Mouse (Mus musculus) c-Kit-positive CD71-positive TER-119-negative erythroid progenitor cells, embryonic 14.5 days (primary cell): ENCODE measurements at regions not wholly inside any gene's neighbourhood (a gene's known extent, or its start where the extent isn't known, plus 50 kb on each side); places are given as distances from the start of the nearest gene placed in this dataset.

ENCODE experiments used
- DNase-seq: peaks from one replicate; pipeline ENCODE4 v3.0.0-alpha.2; 2013; ENCODE audit warnings: low read depth

DNA sequence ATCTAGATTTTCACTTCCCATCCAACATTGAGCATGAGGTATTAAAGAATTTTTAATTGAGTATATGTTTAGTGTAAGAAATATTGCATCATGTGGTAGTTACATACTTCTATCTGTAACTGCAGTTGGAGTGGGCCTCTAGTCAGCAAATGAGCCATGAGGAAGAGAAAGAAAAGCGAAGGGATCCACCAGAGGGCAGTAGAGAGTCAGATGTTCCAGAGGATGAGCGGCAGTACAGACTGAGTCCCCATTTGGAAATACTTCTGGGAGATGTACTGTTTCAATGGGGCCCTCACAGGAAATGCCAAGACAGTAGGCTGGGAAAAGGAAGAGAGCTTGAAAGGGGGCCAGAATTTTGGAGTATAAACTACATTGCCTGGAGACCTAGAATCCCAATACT, 221.2 kb downstream of the Myh15 start:
- peak; percentile 47 for DNase-seq

DNA sequence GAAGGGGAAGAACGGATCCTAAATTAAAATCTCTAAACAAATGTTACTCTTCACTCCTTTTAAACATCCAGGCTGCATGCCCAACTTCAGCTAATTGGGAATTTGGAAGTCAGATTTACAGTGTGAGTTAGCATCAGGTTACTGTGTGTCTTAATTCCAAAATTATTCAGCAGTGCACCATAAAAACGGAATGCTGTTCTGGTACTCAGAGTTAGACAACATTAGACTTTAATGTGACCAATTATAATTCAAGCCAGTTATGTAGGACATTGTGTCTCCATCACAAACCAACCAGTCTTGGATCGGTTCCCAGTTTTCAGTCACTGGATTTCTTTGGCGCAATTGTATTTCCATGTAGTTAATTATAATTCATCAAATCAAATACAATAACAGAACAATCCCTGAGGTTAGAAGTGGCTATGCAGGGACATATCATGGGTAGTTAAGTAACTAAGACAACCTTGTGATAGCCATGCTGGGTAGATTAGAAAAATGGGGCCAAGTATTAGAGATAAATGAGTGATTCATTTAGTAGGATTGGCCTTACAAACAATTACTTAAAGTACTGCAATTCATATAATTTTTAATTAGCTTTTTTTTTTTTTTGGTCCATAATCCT, 230.9 kb downstream of the Myh15 start:
- DNase-seq = no peak

DNA sequence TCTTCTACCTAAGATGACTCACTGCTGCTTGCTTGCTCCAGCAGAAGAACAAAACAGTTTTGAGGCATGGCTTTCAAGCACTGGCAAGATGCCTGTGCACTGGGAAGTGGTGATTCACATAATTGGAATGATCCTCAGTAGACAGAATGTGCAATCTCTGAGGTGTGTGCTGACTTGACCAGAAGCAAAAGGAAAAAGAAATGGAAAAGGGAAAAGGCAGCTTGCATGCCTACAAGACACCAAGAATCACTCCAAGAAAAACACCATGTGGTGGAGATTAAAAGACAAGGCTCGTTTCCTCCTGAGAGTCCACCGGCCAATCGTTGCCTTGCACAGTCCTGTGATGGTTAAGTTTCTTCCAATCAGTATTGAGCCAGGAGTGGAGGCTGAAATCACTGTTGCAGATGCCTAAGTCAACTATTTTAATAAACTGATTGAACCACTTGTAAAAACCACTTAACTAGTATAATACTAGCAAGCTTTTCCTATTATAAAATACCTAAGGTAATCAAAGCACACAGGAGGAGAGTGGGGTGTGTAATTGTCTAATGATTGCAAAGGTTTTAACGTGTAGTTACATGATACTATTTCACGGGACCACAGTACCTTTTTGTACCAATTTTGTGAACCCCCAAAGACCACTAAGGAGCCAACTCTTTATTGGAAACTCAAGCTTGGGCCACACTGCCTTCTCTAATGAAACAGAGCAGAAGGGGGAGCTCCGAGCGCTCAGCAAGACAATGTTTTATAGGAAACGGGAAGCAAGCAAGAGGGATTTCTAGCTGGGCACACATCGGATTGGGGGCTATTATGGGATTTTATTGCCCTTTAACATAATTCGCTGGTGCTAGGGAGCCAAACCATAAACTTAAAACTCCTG, 232.2 kb downstream of the Myh15 start:
- no peak for DNase-seq

DNA sequence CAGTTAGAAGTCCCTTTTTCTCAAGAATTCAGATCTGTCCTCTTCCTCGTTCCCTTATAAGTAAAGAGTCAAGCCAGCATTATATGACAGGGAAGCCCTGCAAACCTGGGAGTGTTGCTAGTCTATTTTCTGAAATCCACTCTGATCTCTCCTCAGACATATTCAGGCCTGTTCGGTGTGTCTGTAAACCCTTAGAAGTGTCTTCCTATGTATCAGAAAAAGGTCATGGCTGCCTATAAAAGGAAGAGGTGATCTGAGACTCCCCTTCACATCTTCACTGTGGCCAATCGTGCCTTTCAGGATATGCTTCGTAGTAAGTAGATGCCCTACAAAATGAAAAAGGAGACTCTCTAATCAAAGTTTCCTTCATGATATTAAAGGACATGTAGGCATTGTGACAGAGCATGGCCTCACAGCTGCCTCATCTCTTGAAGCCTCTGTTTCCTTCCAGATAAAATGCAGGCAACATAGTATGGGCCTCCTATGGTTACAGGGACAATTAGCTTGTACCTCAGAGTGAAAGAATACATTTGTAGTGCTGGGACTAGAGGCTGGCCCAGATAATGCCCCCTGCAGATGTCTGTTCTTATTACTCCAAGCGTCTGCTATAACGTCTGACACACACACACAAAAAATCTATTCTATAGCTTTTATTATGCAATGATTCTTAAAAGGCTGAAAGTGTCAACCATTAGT, 246.5 kb downstream of the Myh15 start:
- DNase-seq = no peak

DNA sequence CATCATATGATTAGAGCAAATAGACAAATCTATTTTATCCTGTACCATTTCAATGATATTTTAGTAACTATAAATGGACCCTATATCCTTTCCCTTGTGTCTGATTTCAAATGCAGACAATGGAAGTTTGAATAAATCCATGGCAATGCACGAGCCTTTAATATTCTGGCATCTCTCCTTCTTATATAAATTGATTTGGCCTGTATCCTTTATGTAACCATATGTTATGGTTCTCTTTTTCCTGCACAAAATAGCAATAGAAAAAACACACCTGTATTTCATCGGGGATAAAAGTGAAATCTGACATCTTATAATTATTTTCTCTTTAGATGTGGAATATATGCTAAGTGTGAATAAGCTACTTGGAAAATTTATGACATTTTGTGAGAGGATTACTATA, 247.1 kb downstream of the Myh15 start:
- no peak for DNase-seq

DNA sequence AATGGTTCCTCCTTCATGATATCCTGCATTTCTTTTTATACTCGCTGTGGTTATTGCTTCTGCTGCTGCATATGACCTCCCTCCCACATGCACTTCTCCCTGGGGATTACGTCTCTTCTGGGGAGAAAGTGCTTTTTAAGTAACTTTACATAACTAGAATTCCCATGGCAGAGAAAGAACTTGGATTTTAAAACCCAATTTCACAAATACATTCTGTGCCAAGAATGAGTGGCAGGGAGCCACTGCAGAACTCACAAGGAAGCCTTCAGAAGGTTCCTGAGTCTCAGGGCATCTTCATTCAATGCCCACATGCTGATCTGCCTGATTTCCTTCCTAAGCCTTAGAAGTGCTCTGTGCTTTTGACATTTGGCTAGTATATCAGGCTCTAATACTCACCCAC, 259.8 kb downstream of the Myh15 start:
- DNase-seq = no peak

DNA sequence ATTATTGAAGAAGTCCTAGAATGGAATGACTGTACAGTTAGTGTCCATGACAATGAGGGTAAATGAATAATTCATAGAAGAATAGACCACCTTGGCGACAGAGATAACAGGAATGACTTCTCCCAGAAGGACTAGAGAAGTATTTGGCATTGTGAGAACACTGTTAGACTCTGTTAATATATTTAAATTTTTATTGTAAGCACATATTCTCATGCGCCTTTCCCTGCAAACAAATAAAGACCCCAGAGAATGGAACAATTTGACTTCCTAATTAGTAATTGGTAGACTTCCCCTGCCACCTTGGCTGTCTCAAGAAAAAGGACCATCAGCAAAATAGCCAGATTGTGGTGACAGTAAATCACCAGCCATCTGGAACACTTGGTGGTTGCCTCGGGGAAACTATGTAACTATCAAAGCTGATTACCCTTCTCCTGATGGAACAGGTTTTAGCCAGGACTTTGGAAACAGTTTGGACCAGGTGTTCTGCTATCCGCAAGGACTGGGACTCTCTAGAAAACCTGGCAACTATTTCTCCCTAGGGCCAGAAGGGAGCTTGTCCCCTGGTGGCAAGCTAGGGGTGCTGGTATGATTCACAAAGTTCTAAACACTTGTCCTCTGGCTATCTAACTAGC, 261.9 kb downstream of the Myh15 start:
- no peak for DNase-seq

DNA sequence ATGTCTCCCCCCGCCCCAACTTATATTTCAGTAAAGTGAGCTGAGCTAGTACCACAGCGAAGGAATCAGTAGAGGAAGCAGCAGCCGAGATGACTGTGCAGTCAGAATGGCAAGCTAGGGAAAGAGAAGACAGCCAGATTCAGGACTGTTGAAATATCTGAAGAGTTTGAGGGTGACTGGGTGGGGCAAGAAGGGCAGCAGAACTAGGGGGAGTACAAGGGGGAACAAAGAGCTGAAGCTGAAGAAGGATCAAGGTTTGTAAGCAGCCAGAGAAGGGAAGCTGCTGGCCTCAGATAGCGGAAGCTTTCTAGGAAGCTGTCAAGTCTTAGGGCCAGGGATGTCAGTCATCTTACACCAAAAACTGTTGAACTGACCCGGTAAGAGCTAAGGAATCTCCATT, 262.5 kb downstream of the Myh15 start:
- DNase-seq = no peak

DNA sequence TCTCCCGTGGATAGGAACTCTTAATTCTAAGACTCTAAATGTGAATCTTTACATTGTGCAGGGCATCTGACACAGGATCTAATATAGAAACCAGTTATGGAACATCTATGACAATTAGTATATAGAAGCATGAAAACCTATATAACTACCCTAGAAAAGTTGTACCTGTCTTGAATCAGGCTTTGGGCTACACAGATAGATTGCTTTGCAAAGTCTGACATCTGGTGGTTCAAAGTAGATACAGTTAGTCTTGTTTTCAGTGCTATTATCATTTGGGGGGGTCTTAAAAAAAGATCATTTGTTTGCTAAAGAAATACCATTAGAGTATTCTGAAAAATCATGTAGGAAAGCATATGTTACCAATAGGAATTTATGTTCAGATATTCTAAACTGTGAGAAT, 264.7 kb downstream of the Myh15 start:
- DNase-seq = no peak

DNA sequence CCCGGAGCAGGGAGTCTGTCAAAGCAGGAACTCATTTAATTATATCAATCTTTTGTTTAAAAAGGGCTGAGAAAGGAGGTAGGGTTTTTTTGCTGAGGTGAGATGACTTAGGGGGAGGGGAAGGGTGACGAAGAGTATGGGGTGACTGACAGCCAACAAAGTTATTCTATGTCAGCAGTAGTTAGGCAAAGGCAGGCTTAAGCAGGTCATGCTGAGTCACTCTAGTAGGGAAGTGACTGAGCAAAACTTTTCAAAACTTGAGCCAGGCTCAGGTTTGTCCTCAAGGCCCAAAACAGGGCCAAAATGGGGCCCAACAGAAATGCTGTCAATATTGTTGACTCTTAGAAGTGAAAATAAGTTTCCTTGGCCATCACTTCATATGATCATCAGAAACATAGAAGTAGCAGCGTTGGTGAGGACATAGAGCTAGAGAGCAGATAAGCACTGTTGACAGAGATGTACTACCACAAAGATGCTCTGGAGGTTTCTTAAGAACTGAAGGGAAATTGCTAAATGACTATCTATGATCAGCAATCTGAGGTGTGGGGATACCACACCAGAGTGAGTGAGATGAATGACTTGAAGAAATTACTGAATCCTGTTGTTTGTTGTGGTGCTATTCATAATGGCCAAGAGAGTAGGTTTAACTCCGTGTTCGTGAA, 273.6 kb downstream of the Myh15 start:
- DNase-seq = no peak

DNA sequence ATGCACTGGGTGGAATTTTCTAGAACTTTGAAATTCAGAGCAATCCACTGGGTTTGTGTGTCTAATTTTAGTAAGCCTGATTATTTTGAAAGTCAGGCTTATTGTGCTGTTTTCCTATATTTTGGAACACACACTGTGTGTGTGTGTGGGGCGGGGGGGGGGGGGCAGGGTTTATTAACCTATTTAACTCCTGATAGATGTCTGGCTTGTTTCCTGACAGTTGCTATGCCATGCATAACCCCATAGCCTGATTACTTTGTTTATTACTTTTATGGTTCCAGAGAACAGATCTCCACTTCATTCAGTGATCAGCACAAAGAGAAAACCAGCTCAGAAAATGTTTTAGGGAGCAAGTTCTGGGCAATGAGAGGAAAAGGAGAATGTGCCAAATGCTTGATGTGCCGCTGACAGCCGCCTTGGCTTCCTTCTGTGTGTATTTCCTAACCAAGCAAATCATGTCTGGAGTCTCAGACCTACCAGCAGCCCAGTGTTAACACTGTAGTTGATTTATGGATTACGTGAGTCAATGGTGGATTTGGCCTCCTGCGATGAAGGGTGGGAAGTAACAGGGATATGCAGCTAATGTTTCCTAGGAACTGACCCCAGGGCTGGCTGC, 274.9 kb downstream of the Myh15 start:
- DNase-seq = no peak

DNA sequence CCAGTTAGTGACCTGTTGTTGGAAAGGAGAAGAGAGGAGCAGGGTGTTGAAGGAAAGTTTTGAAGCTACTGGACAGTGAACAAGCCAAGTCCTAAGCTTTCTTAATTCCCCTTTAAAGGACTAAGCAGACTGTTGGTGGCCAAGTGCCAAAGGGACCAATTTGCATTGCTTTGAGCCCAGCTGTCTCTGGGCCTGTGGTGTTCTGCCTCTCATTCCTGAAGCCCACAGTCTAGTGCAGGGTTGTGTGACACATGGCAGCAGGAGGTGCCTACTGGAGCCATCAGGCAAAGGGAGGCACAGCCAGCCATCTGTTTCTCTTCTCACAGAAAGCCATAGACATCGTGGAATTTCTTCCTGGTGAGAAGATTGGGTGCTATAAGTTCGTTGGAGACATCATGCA, 278.6 kb downstream of the Myh15 start:
- no peak for DNase-seq

DNA sequence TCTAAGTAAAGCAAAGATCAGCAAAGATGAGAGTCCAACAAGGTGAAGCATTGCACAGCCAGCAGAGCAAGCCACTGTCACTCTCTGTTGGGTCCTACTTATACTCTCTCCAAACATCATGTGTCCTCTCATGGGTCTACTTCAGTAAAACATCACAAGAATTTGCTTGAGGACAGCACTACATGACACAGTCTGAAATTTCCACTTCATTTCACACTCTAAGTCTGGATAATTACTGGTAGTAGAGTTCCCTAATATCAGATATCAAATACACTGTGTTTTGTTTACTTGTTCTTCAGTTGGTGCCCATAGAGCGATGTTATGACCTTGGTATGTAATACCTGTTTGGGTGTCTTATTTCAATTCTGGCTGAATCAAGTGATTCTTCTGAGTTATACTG, 280.7 kb downstream of the Myh15 start:
- DNase-seq = no peak

DNA sequence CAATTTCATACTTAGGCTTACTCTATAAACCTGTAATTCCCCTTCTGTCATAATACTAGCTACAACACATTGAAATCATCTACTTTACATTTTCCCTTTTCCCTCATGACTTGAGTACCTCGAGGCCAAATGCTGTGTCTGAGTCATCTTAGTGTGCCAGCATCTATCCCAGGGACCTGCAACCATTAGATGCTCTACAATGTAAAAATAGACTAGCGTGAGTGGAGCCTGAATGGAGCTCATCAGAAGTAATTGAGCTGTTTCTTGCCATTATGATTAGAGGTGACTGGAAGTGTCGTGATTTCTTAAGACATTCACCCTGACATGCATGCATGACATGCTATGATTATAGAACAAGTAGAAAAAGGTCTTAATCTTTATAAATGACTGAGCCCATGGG, 301.1 kb downstream of the Myh15 start:
- DNase-seq = no peak

DNA sequence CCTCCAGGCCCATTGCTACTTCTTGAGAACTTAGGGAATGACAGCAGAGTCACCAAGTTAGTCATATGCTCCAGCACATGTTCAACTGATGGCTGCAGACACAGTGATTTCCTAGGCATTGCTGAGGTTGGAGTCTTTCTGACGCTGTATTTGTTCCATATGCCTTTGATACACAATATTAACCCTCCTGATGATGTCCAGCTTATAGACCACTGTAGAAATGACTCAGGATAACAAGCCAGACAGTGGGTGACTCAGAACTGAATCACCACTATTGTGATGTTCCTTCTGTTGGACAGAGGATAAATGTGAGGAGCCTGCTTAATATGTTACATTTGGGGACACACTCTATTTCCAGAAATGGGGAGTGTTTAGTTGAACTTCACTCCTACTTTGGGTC, 304.4 kb downstream of the Myh15 start:
- DNase-seq = no peak

DNA sequence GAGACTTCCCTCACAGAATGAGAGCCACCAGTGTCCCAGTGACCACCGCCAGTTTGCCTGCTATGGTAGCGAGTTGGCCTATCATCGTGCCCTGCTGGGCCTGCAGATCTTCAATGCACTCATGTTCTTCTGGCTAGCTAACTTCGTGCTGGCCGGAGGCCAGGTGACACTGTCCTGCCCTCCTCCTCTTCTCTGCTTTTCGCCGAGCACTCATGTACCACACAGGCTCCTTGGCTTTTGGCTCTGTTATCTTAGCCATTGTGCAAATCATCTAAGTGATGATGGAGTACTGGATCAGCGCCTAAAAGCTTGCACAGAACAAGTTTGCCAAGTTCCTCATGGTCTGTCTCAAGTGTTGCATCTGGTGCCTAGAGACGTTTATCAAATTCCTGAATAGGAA, 312.2 kb downstream of the Myh15 start:
- no peak for DNase-seq

DNA sequence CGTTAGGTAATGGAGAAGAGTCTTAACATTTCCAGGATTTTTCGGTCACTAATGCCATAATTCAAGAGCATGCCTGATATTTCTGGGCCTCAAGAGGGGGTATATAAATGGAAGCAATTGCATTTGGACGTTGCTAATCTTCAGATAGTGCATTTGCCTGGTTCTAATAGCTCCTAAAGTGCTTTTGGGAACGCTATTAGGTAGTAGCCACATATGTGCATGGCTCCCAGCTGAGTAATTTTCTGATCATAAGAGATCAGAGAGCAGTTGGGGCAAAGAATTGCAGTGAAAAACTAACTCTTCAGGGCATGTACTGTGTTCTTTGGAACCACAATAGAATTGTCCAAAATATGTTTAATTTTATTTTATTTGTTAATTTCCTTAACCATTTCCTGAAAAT, 317.8 kb downstream of the Myh15 start:
- DNase-seq = no peak

DNA sequence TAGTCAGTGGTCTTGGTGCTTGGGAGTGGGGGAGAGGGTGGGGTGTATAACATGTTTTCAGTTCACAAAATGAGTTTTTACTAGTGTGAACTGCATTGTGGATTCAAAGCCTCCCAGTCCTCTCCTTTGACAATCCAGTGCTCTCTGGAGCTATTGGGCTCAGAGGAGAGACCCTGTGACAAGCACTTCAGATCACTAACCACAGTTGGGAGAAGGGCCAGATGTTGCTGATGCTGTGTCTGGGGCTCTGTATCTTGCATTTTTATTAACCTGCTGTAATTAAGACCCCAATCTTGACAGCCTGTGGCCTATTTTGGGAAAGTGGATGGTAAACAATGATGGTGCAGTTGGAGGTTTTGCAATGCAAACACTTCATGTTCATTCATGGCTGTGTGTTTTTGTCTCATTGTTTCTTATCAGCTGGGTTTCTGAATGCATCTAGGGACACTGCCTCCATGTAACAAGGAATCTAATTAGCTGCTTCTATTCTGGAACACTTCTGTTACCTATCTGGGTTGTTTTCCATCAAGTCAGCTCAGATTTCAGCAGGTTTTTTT, 320.0 kb upstream of the Ift57 start:
- no peak for DNase-seq

DNA sequence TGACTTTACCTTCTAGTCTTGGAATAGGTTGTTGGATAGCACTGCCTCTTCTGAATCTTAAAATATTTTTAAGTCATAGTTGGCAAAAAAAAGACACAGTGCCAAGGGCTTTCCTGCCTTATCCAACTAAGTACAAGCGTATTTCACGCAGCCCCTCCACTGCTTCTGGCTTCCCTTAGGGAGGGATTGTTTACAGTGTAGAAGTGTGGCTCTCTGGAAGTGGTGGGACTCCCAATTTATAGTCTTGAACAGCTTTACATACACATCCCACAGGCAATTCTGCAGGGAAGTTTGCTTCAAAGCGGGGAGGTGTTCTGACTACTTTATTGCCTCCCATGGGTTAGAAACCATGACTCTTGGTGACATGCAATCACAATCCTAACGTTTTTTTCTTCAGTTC, 310.9 kb upstream of the Ift57 start:
- no peak for DNase-seq

DNA sequence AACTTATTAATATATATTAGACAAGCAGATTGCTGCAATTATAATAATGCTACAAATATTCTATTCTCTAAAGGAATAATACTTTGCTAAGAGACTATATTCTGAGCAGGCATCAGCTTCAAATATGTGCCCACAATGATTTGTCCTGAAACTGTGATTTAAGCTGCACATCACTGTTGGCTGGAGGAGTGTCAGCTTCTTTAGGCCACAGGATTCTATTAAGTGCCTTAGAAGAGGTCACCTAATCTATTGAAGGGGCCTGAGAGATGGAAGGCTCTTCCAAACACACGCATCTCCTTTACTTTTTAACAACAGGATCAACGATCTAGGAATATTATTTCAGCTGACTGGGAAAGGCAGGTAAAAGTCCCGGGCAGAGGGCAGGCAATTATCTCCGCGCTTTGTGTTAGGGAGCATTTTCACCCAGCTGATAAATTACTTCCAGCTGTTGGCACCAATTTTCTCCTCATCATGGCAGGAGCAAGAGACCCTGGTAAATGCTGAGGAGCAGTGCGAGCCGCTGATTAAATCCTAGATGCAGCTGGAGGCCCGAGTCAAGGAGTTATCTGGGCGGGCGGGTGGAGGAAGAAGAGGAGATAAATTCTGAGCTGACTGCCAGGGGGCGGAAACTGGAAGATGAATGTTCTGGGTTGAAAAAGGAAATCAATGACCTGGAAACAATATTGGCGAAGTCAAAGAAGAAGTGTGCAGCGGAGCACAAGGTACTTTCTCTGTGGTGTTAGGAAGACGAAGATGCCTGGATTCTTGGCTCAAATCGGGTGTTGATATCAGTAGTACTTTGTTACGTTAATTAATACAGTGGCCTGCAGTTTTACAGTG, 290.9 kb upstream of the Ift57 start:
- no peak for DNase-seq

DNA sequence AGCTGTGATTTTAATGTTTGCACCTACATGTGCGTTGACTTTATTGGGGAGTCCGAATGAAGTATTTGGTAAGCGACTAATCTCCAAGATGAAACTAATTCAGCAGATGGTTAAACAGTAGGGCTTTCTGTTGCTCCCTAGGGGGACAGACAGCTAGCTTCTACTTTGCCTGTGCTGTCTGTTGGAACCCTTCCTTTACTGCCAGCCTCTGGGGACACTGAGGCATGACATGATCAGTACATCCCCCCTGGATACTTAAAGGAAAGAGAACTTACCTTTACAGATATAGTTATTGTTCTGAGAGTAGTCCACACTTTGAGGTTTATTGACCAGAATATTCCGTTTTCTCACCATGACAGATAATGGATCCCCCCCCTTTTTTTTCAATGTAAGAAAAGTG, 289.8 kb upstream of the Ift57 start:
- no peak for DNase-seq
